Mouse (Mus musculus): ENCODE results near the gene Irak2. TPM values are rescaled to one million over a fixed set of nuclear protein-coding genes. Genes with fewer than 3 reads are reported as not detected.

Gene Irak2
- polyA plus RNA-seq, 1 experiment from 2014 or later, result 3.6 TPM

DNA sequence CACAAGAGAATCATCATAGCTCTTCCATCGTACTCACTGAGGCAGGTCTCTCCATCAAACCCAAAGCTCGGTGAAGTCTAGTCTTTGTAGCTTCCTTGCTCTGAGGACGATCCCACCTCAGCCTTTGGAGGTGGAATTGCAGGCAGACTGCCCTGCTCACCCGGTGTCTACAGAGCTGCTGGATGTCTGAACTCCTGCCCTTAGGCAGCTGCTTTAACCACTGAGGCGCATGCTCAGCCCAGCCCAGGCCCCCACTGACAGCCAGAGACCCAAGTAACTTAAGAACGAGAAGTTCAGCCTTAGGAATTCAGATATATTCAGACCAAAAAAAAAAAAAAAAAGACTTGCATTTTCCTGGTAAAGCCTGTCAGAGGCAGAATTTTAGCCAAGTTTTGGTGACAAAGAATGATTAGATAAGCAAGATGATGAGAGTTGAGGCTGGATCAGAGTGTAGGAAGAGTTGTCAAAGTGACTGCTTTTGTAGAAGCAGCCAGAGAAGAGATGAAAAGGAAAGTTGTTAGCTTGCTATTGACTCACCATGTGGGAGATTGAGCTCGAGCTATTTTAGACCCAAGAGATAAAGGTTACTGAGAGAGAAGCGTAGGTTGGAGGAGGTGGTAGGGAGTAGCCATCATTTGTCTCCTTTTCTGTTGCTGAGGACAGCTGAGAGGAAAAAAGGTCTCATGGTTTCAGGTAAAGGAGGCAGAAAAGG is 25.9 kb upstream of the Irak2 start:
- H3K9ac ChIP-seq, result no peak overlapping the region
- H3K36me3 ChIP-seq, result peaks cover 76% of the 10 kb centered on the region
- 85% methylated on average over 8 of the region's 8 CpGs for WGBS
- no peaks in the 10 kb centered on the region for H3K4me1 ChIP-seq
- no peak overlapping the region for H3K4me3 ChIP-seq
- H3K4me2 ChIP-seq (replicated peaks), result no peak overlapping the region
- peaks cover 3% of the 10 kb centered on the region; the same call in 1 of the 2 replicates for H3K9me3 ChIP-seq
- H3K27ac ChIP-seq, result no peak overlapping the region
- no peak for ATAC-seq (ENCODE audit: low FRiP score, low read depth)
- H3K27me3 ChIP-seq, result no peaks in the 10 kb centered on the region

DNA sequence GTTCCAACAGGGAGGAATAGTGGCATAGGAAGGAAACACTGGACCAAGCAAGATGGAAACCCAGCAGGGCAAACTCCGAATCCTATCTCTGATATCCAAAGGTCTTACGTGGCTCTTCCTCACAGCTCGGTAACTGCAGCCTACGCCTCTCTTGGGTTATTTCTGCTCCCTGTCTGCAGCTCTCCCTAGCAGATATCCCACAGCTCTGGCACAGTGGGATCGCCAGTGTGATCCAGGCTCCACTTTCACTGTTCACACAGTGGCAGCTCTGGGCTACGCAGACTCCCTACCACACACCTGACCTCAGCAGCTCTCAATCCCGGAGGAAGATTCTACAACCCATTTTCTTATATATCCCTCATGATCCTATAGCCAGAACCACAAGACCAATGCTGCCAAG is 24.1 kb upstream of the Irak2 start:
- H3K4me2 ChIP-seq (replicated peaks), result no peak overlapping the region
- H3K4me3 ChIP-seq, result no peak overlapping the region
- no peak for ATAC-seq (ENCODE audit: low FRiP score, low read depth)
- H3K36me3 ChIP-seq, result peaks cover 79% of the 10 kb centered on the region
- H3K27ac ChIP-seq, result no peak overlapping the region
- no peak overlapping the region for H3K9ac ChIP-seq
- H3K27me3 ChIP-seq, result no peaks in the 10 kb centered on the region
- WGBS, result 95% methylated on average over 7 of the region's 7 CpGs
- no peaks in the 10 kb centered on the region for H3K4me1 ChIP-seq
- peaks cover 3% of the 10 kb centered on the region; the same call in 1 of the 2 replicates for H3K9me3 ChIP-seq

GRCm38 (mm10) chr6:113614997-113615396 is 23.3 kb upstream of the Irak2 start:
- no peak overlapping the region for H3K4me3 ChIP-seq
- no peak overlapping the region for H3K9ac ChIP-seq
- WGBS, result 93% methylated on average over 8 of the region's 8 CpGs
- peaks cover 3% of the 10 kb centered on the region; the same call in 1 of the 2 replicates for H3K9me3 ChIP-seq
- H3K27me3 ChIP-seq, result no peaks in the 10 kb centered on the region
- H3K4me2 ChIP-seq (replicated peaks), result no peak overlapping the region
- ATAC-seq (ENCODE audit: low FRiP score, low read depth), result no peak
- no peak overlapping the region for H3K27ac ChIP-seq
- H3K4me1 ChIP-seq, result no peaks in the 10 kb centered on the region
- H3K36me3 ChIP-seq, result peaks cover 79% of the 10 kb centered on the region

DNA sequence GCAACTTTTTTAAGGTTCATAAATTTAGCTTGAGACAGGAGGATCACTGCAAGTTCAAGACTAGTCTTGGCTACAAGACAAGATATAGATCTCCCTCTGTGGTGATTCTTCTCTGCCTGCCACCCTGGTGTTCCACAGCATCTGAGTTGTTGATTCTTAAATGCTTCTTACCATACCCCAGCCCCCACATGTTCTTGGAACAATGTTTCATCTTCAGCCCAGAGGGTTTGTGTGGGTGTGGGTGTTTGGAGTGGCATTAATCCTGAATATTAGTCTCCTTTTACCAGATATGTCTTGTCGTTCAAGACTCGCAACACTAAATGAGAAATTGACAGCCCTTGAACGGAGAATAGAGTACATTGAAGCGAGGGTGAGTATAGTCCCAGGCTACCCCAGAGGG is 22.8 kb upstream of the Irak2 start:
- peaks cover 3% of the 10 kb centered on the region; the same call in 1 of the 2 replicates for H3K9me3 ChIP-seq
- H3K4me1 ChIP-seq, result no peaks in the 10 kb centered on the region
- no peaks in the 10 kb centered on the region for H3K27me3 ChIP-seq
- H3K9ac ChIP-seq, result no peak overlapping the region
- 94% methylated on average over 4 of the region's 4 CpGs for WGBS
- H3K36me3 ChIP-seq, result peaks cover 76% of the 10 kb centered on the region
- no peak overlapping the region for H3K4me3 ChIP-seq
- no peak overlapping the region for H3K4me2 ChIP-seq (replicated peaks)
- no peak overlapping the region for H3K27ac ChIP-seq
- no peak for ATAC-seq (ENCODE audit: low FRiP score, low read depth)

DNA sequence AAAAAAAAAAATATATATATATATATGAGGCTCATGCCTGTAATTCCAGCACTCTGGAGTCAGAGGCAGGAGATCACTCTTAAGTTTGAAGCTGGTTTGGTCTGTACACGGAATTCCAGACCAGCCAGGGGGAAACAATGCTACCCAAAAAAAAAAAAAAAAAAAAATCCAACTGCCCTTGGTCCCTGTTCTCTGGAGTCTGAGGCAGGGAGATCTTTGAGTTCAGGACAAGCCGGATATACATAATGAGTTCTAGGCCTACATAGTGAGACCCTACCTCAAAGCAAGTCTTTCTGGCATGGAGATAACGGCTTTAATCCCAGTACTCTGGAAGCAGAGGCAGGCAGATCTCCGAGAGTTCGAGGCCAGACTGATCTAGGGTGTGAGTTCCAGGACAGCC is 14.9 kb upstream of the Irak2 start:
- Histone ChIP-seq H3K36me3 (peaks cover 20% of the 10 kb centered on the region), H3K4me3 (peak overlapping the region; percentile 75), H3K4me1 (peaks cover 17% of the 10 kb centered on the region), H3K27ac (peak overlapping the region; percentile 90; the same call in 1 of the 2 replicates), H3K4me2 (replicated peaks) (peak overlapping the region; percentile 82), H3K9ac (0 out of 2 replicates have a peak overlapping the region, but pooled peaks have one; percentile 90), H3K27me3 (no peaks in the 10 kb centered on the region), H3K9me3 (no peaks in the 10 kb centered on the region)
- no peak for ATAC-seq (ENCODE audit: low FRiP score, low read depth)
- 76% methylated on average over 5 of the region's 5 CpGs for WGBS

DNA sequence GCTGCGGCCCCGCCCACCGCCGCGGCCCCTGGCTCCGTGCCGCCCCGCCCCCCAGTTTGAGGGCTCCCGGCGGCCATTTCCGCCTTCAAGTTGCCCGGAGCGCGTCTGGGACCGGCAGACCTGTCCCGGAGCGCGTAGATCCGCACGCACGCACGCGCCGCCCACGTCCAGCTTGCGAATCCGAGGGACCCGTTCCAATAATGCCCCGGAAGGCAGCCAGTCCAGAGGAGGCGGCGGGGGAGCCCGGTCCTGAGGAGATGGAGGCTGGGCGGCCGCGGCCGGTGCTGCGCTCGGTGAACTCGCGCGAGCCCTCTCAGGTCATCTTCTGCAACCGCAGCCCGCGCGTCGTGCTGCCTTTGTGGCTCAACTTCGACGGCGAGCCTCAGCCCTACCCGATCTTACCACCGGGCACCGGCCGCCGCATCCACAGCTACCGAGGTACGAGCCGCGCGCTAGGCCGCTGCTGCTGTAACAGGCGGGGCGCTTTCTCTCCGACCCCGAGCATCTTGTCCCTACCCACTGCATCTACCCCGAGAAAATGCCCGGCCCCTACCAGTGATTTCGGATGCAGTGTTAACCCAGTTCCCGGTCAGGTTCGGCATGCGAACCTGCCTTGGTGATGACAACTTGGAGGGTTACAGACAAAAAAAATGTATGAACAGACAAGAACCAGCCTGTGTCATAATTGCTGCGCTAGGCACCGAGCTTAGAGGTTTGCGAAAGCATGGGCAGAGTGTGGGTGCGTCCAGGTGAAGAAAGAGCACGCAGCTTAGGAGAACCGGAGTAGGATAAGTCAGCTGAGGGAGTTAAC is 14.1 kb upstream of the Irak2 start, which contains the start of gene Vhl:
Vhl (plus strand) TSS at position 19 of the 811 bp plus-strand sequence.
- peak; percentile 88 for ATAC-seq (ENCODE audit: low FRiP score, low read depth)
- peak within 1 kb of the TSS; percentile 75 for H3K4me3 ChIP-seq
- peak within 1 kb of the TSS; percentile 90 for H3K9ac ChIP-seq
- no peaks in the 10 kb centered on the region for H3K27me3 ChIP-seq
- under 1% methylated on average over 72 of the region's 76 CpGs for WGBS
- H3K4me1 ChIP-seq, result peaks cover 17% of the 10 kb centered on the region
- H3K27ac ChIP-seq, result peak within 1 kb of the TSS; percentile 90
- peak within 1 kb of the TSS; percentile 82 for H3K4me2 ChIP-seq (replicated peaks)
- peaks cover 25% of the 10 kb centered on the region for H3K36me3 ChIP-seq
- no peaks in the 10 kb centered on the region for H3K9me3 ChIP-seq

DNA sequence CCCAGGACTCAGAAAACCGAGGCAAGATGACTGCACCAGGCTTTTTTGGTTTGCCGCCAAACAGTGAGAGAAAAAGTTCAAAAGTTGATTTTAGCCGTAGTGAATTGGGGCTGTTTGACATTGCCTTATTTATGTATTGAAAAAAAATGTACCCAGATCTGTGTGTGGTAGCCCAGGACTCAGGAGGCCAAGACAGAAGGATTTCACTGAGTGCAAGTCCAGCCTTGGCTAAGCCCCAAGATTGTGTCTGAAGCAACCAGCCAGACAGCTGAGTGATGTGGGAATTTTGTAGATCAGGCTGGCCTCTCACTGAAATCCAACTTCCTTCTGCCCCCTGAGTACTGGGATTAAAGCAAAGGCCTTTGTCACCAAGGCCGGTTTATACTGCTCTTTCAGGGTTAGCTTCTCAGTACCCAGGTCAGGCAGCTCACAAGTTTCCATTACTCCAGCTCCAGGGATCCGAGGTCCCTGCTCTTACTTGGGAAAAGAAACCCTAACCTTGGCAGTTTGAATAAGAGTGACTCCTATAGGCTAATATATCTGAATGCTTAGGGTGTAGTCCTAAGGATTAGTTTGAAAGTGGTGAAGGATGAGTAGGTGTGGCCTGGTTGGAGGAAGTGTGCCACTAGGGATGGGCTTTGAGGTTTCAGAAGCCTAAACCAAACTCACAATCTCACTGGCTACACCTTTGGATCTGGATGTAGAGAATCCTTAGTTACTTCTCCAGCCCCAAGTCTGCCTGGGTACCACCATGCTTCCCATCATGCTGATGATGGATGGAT is 13.1 kb upstream of the Irak2 start:
- Histone ChIP-seq H3K4me2 (replicated peaks) (peak overlapping the region; percentile 82), H3K27ac (no peak overlapping the region)
- 35% methylated on average over 5 of the region's 5 CpGs for WGBS

DNA sequence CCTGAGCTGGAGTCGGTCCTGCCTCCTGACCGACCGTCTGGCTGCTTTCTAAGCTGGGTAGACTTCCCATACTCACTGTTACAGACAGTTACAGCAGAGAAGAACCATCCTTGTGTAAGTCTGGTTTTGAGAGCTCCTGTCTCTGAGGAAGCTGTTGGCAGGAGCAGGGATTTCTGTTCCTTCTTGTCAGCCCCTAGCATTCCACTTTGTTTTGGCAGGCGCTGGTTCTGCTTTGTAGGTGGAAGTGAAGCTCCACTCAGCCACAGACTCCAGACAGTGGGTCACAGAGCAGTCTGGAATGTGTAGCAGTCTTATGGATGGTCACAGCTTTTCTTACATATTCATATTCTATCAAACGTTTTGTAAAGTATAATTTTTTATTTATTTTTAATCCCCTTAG is 7.9 kb upstream of the Irak2 start:
- peaks cover 10% of the 10 kb centered on the region for H3K4me1 ChIP-seq
- no peak overlapping the region for H3K27ac ChIP-seq
- no peaks in the 10 kb centered on the region for H3K27me3 ChIP-seq
- no peaks in the 10 kb centered on the region for H3K9me3 ChIP-seq
- H3K4me3 ChIP-seq, result no peak overlapping the region
- WGBS, result 84% methylated on average over 5 of the region's 5 CpGs
- peaks cover 68% of the 10 kb centered on the region for H3K36me3 ChIP-seq
- no peak overlapping the region for H3K9ac ChIP-seq
- no peak overlapping the region for H3K4me2 ChIP-seq (replicated peaks)
- ATAC-seq (ENCODE audit: low FRiP score, low read depth), result no peak

More for the DNA sequence above, 13.1 kb upstream of the Irak2 start:
- peaks cover 35% of the 10 kb centered on the region for H3K36me3 ChIP-seq
- no peak for ATAC-seq (ENCODE audit: low FRiP score, low read depth)
- peak overlapping the region; percentile 75 for H3K4me3 ChIP-seq
- peaks cover 17% of the 10 kb centered on the region for H3K4me1 ChIP-seq
- peak overlapping the region; percentile 90 for H3K9ac ChIP-seq
- H3K27me3 ChIP-seq, result no peaks in the 10 kb centered on the region
- no peaks in the 10 kb centered on the region for H3K9me3 ChIP-seq

GRCm38 (mm10) chr6:113632863-113633262 is 5.4 kb upstream of the Irak2 start:
- H3K9me3 ChIP-seq, result no peaks in the 10 kb centered on the region
- H3K27ac ChIP-seq, result no peak overlapping the region
- H3K9ac ChIP-seq, result no peak overlapping the region
- H3K4me3 ChIP-seq, result no peak overlapping the region
- no peaks in the 10 kb centered on the region for H3K4me1 ChIP-seq
- ATAC-seq (ENCODE audit: low FRiP score, low read depth), result no peak
- peaks cover 54% of the 10 kb centered on the region for H3K36me3 ChIP-seq
- H3K27me3 ChIP-seq, result no peaks in the 10 kb centered on the region
- no peak overlapping the region for H3K4me2 ChIP-seq (replicated peaks)
- WGBS, result 89% methylated on average over 4 of the region's 4 CpGs

DNA sequence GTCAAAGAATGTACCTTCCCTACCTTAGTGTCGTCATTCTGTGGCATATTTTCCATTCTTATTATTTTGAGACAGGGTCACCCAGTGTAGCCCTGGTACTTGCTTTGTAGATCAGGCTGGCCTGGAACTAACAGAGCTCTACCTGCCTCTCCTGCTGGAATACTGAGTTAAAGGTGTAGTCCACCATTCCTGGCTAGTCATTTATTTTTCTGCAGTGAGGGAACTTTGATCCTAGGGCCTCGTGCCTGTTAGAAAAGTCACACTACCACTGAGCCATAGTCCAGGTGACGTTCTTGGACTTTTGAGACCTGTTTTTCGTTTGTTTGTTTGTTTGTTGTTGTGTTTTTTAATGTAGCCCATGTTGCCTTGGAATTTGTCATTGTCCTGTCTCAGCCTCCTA is 934 bp downstream of the Irak2 start:
- Histone ChIP-seq H3K4me2 (replicated peaks) (0 out of 2 replicates have a peak overlapping the region, but pooled peaks have one; percentile 69), H3K4me1 (0 out of 2 replicates have a peak, but pooled peaks cover 5% of the 10 kb centered on the region), H3K4me3 (no peak overlapping the region), H3K9ac (no peak overlapping the region), H3K27me3 (no peaks in the 10 kb centered on the region), H3K27ac (no peak overlapping the region), H3K36me3 (no peaks in the 10 kb centered on the region), H3K9me3 (no peaks in the 10 kb centered on the region)
- WGBS, result 85% methylated on average over 4 of the region's 4 CpGs
- ATAC-seq (ENCODE audit: low FRiP score, low read depth), result no peak

- Histone ChIP-seq H3K9me3 (no peaks in the 10 kb centered on the region), H3K36me3 (no peaks in the 10 kb centered on the region), H3K9ac (no peak overlapping the region), H3K27ac (no peak overlapping the region), H3K4me3 (no peak overlapping the region), H3K4me2 (replicated peaks) (no peak overlapping the region), H3K4me1 (0 out of 2 replicates have a peak, but pooled peaks cover 5% of the 10 kb centered on the region), H3K27me3 (no peaks in the 10 kb centered on the region)
- 83% methylated on average over 8 of the region's 8 CpGs for WGBS
- ATAC-seq (ENCODE audit: low FRiP score, low read depth), result no peak
Measured at GRCm38 (mm10) chr6:113642605-113643004, 4.3 kb downstream of the Irak2 start.
